Mouse (Mus musculus) gastrocnemius, adult 8-10 months (tissue): ENCODE results near the gene Abcb9. TPM values are rescaled to one million over a fixed set of nuclear protein-coding genes. Genes with fewer than 3 reads are reported as not detected.

Experiments used
- DNase-seq, 2 experiments: peaks; one replicate each; pipeline ENCODE4 v3.0.0; 2022; ENCODE audit warnings: low spot score in 2 of 2
- total RNA-seq, 4 experiments: library from RNA; stranded (reverse); gene quantifications; 2 replicates each; pipeline ENCODE4 v1.2.4; 2022

Gene Abcb9
- total RNA-seq, 4 experiments from 2014 or later: 7.2 to 9.5 (median 8.8) TPM

- no peak for DNase-seq
These were observed 1.6 kb downstream of the Abcb9 start for GRCm38 (mm10) chr5:124093852-124094604.

DNA sequence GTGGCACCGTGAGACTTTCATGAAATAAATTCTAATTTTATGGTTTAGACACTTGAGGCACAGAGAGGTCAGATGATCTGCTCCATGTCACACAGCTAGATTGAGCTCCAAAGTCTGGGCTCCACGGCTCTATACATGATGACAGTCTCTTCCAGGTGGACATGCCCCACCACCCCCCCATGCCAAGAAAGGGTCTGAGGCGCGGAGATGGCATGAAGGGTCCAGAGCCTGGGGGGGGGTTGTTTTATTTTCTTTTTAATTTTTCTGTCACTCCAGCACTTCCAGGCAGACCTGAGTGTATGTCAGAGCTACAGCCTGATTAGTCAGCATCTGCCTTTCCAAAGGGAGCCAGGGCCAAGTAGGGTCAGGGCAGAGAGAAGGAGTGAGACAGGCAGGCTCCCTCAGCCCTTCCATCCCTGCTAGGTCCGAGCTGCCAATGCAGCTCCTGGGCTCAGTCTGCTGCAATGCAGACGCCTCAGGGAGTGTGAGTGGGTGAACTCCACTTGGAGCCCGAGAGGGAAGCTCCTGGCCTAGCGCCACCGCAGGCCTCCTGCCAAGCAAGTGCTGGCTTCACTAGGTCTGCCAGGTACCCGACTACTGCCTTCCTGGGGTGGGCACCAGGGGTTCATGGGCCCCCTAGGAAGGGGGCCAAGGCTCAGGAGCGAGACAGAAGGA is 2.3 kb downstream of the Abcb9 start:
- peak in 1 of 2 experiments; percentile 52 for DNase-seq

GRCm38 (mm10) chr5:124091951-124092406 is 3.6 kb downstream of the Abcb9 start:
- no peak for DNase-seq

DNA sequence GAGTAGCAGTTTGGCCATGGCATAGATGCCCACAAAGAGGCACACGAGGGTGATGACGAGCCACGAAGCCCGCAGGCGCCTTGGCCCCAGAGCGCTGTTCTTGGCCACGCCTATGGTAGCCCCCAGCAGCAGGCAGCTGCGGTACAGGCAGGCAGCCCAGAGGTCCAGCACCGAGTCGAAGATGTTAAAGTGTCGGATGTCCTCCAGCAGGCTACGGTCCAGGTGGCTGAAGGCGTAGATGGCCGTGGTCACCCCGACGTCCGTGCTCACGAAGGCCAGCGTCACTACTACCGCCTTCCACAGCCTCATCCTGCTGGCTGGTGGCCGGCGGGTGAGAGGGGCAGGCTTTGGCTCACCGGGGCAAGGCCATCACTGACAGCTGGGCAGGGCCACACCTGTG is 5.7 kb downstream of the Abcb9 start:
- peak; percentile 21 to 58 for DNase-seq

DNA sequence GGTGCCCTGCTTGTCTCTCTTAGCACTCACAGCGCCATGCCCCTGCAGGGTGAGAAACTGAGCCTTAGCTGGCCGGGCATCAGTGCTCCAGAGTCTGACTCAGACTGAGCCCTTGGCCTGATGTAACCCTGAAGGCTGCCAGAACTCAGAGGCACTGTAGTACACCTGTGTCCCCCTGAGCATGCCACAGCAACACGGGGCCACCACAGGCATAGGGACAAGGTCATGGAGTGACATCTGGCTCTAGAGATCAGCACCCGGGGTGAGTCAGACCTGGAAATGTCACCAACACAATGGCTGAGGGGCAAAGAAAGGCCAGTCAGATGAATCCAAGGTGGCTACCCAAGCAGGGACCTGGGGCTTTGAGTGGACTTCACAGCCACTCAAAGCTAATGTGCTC is 8.7 kb downstream of the Abcb9 start:
- DNase-seq: no peak

GRCm38 (mm10) chr5:124085513-124085912 is 10.1 kb downstream of the Abcb9 start:
- DNase-seq: no peak

- peak; percentile 55 to 64 for DNase-seq
These were observed 10.9 kb downstream of the Abcb9 start for GRCm38 (mm10) chr5:124084588-124085173.

DNA sequence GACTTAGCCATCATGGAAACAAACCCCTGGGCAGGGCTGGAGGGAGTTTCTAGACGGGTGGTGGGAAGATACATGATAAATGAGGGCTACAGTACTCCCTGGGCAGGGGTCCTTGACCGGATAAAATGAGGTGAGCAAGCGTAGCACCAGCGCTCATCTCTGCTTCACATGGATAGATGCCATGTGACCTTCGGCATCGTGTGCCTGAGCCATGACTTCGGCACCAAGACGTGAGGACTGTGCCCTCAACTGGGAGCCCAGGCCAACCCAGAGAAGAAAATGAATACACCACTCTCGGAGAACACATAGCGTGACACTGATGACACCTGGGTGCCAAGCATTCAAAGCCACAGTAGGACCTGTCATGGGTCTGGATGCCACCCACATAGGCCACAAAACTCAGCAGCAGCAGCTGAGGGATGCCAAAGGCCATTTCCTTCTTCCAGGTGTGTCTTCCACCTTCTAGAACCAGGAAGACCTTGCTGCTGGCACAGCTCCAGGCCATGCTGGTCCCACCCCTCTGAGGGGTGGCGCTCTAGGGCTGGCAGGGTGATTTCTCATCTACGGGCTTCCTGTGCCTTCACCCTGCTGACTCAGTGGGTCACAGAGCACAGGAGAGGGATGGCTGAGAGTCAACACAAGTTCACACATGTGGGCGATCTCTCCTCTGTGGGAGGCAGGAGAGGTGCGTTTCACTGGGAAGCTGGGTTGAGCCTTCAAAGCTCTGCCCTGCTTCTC is 11.6 kb downstream of the Abcb9 start:
- no peak for DNase-seq

DNA sequence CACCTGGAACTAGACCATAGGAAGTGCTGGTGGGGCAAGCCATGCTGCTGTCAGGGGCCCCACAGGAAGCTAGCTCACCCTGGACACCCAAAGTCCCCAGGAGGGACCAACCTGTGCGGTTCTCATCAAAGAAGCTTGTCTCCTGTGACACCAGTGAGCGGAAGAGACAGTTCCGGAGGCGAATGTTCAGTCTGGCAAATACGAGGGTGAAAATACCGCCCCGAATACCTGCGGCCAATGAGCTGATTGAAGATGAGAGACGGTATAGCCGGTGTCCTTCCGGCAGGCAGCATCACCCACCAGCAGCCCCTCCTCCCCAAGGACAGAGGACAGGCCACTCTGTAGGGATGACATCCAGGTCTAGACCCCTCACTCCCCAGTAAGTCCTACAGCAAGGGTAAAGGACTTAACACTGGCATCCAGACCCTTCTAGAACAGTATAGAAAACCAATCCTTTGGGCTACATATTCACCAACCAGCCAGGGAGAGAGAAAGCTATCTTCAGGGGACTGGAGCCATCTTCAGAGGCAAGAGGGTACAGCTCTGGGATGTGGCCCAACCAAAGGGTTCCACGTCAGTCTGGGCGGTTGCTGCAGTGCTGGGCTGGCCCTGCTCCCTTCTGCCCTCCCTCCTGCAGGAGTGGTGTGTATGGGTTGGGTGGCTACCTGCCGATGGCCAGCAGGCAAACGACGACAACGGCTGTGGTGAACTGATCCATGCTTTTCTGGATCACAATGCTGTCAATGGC is 12.5 kb downstream of the Abcb9 start:
- DNase-seq: no peak

GRCm38 (mm10) chr5:124082447-124082846 is 13.2 kb downstream of the Abcb9 start:
- DNase-seq: no peak

DNA sequence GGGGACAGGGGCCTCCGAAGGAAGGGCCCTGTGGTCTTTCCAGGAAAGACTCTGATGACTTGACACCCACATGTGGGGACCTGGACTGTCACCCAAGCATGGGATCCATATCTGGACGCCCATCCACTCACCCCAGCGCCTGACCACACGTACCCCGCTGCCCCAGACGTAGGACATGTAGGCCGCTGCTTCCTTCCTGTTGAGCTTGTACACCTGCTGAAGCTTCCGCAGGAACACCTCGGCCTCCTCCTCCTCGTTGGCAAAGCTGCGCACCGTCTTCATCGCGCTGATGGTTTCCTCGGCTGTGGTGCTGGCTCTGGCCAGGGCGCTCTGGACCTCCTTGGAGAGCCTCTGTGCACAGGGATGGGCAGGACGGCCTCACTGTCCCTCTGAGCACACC is 15.7 kb downstream of the Abcb9 start:
- DNase-seq: no peak

DNA sequence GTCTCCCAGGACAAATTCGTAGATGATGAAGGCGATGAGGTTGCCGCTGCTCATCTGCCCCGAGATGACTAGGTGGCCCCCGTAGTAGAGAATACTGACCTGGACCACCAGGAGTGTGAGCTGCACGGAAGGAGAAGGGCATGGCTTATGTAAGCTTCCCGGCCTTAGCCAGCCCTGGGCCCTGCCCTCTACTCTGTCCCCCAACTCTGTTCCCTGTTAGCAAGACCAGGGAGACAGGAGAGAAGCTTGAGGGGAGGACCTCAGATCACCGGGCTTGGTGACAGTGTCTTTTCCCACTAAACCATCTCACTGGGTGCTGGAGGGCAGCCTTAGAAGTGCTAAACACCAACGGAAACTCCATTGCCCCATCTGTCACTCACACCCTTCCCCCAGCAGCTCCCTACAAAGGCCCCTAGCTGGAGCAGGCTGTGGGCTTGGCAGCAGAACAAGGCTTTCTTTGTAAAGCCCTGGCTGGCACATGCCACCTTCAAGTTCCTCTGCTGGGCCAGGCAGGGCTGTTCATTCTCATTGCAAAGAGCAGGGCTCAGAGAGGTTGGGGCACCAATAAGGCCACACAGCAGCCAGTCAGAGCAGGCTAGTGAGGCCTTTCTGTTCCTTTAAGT is 16.7 kb downstream of the Abcb9 start:
- DNase-seq: no peak

GRCm38 (mm10) chr5:124077856-124078460 is 17.6 kb downstream of the Abcb9 start:
- no peak for DNase-seq

GRCm38 (mm10) chr5:124077241-124077640 is 18.4 kb downstream of the Abcb9 start:
- no peak for DNase-seq

DNA sequence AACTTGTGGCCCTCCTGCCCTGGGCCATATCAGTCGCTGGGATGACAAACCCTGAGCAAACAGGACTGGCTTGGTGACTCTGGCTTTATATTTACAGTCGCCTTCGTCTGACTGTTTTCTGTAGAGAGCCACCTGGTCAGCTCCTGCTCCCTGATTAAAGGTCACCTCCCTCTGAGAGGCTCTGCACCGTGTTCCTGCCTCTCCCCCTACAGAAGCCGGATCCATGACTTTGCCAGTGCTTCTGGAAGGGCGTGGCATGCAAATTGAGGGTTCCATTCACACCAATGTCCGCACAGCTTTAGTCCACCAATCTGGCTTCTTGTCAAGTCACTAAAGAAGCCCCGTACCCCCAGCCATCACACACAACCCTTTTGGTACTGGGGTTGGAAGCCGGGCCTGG is 19.0 kb downstream of the Abcb9 start:
- DNase-seq: no peak

DNA sequence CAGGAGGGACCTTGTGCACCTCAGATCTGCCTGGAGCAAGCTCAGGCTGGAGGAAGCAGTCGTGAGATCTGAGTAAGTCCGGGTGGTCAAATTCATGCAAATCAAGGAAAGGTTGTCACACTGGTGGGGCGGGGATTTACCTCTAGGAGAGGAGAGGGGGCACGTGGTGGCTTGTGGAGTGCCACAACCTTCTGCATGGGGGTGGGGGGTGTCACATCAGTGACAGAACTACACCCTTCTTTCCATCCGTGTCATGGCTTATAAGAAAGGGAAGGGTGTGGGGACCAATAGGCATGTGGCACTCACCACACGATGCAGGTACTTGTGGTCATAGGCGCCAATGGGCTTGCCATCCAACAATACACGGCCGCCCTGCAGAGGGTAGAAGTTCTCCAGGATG is 19.9 kb downstream of the Abcb9 start:
- DNase-seq: no peak

DNA sequence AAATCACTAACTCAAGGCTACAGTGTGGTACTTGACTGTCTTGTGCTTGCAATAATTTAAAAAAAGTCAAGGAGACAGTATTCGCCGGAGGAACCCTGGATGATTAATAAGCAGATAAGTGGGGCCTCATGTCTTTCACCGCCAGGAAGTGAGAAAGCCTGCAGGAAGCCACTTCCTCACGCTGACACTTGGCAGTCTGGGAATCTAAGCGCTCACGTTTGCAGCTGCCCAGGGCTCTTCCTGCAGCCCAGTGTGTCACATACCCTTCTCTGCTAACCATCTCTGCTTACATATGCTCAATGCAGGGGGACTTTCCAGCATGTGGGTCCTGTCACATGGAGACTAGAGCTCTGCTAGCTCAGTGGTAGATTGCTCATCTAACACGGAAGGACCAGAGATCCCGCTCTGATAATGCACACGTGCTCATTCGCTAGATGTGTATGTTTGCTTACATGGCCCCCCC is 20.7 kb downstream of the Abcb9 start:
- DNase-seq: no peak

DNA sequence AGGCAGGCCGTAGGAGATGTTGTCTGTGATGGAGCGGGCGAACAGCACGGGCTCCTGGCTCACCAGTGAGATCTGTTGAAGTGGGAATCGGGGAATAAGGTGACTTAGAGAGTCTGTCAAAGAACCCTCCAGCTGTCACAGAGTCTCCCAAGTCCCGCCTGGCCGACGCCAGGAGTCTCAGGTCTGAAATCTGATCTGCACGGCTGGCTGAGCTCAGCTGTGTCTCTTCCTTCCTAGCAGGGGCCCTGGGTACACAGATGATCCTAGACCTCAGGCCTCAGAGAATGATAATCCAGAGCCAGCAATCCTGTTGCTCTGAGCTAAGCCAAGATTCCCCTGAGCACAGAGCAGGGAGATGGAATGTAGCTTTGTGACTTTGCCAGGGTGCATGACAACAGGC is 21.9 kb downstream of the Abcb9 start:
- DNase-seq: peak; percentile 27 to 65

DNA sequence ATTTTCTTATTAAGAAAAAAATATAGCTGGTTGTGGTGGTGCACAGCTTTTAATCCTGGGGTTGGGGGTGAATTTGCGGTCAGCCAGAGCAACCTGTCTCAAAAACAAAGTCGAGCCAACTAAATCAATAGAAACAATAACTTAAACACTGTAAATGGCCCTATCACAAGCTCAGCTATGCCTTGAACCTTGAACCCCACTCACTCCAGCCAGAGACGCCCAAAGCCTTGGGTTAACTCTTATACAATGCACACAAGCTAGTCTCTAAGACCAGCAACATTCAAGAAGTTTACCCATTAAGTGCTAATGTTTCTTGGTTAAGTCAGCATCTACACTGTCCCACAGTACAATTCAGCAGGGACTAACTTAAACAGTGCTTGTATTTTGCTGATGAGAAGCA is 25.9 kb downstream of the Abcb9 start:
- no peak for DNase-seq
